Mouse (Mus musculus): ENCODE data around the gene Slc16a7. TPM values are rescaled to one million over a fixed set of nuclear protein-coding genes. Genes with fewer than 3 reads are reported as not detected.

Gene Slc16a7
- polyA plus RNA-seq, 1 experiment from 2014 or later: 7.0 TPM

DNA sequence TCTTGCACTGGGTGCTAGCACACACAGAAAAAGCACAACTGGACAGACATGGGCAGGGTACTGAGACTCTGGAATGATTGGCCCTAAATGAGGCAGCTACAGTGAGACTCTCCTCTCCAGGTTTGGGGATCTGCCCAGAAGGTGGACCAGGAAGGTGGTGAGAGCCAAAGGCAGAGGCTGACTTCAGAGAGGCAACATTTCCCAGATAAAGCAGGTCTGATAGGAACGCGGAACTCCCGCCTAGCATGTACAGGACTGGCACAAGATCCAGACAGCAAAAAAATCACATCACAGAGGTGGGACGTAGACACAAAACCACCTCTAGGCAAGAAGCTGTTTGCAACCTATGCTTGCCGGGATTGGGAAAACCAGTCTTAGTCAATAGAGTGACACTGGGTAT is 55.5 kb downstream of the Slc16a7 start:
- no peak overlapping the region for H3K9ac ChIP-seq (ENCODE audit: low read depth, low read length)
- ATAC-seq (ENCODE audit: low FRiP score) (no peak), DNase-seq (ENCODE audit: low spot score) (no peak)
- H3K27ac ChIP-seq (ENCODE audit: low read depth, low read length): no peak overlapping the region
- no peaks in the 10 kb centered on the region for H3K9me3 ChIP-seq (ENCODE audit: control insufficient read depth, low read length)
- no peaks in the 10 kb centered on the region for H3K27me3 ChIP-seq (ENCODE audit: control insufficient read depth, insufficient read depth, low read length)
- H3K4me2 ChIP-seq (replicated peaks; ENCODE audit: low read depth, low read length): no peak overlapping the region
- WGBS: 97% methylated on average over 5 of the region's 5 CpGs
- no peak overlapping the region for H3K4me3 ChIP-seq (ENCODE audit: low read depth, low read length)
- no peaks in the 10 kb centered on the region for H3K36me3 ChIP-seq (ENCODE audit: control insufficient read depth, insufficient read depth, low read length)
- H3K4me1 ChIP-seq (replicated peaks; ENCODE audit: control insufficient read depth, insufficient read depth, low read length): no peaks in the 10 kb centered on the region

DNA sequence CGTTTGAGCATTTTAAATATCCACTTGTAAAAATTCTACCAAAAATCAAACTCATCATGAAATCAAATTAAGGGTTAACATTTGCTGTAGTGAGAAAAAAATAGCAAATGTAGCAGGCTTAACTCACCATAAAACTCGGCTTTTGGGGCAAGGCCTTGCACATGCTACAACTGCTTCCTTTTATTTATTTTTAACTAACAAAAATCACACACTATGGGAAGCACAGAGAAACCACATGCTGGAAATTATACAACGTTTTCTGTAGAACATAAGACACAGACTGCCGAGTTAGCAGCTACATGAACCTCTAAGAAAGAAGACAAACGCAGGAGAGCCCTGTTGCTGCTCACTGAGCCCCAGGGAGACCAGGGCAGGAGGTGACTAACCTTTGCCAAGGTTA is 57.9 kb downstream of the Slc16a7 start:
- H3K9ac ChIP-seq (ENCODE audit: low read depth, low read length): no peak overlapping the region
- no peak overlapping the region for H3K4me2 ChIP-seq (replicated peaks; ENCODE audit: low read depth, low read length)
- H3K27ac ChIP-seq (ENCODE audit: low read depth, low read length): no peak overlapping the region
- DNase-seq (ENCODE audit: low spot score): no peak
- H3K9me3 ChIP-seq (ENCODE audit: control insufficient read depth, low read length): no peaks in the 10 kb centered on the region
- ATAC-seq (ENCODE audit: low FRiP score): no peak
- no peaks in the 10 kb centered on the region for H3K36me3 ChIP-seq (ENCODE audit: control insufficient read depth, insufficient read depth, low read length)
- no peaks in the 10 kb centered on the region for H3K4me1 ChIP-seq (replicated peaks; ENCODE audit: control insufficient read depth, insufficient read depth, low read length)
- WGBS: 64% methylated on average over 5 of the region's 5 CpGs
- no peak overlapping the region for H3K4me3 ChIP-seq (ENCODE audit: low read depth, low read length)
- no peaks in the 10 kb centered on the region for H3K27me3 ChIP-seq (ENCODE audit: control insufficient read depth, insufficient read depth, low read length)

DNA sequence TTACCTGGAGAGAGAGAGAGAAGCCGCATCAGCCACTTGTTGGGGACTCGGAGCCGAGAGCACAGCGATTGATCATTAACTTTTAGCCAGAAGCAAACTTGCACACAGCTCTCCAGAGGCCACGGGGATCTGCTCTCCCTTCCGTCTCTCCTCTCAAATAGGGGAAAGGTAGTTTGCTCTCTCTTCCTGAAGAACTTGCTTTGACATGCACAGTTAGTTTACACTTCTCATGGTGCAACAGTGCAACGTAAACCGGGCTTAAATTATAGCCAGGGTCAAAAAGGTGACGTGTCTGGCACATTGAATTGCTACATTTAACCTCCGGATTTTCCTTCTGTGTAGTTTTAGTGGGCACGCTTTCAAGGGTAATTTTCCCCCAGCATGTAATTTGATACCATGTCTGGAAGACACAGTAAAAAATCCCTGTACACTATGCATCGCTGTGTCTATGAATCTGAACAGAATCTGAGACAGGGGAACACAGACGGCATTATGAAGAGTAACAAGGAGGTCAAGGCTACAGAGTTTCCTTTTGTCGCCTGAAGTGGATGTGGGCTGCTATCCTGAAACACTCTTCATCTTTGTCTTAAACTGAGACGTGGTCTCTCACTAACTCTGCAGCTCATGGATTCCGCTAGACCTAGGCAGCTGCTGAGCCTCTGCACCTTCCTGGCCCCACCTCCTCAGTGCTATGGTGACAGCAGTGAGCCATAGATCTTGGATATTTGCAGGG is 60.8 kb downstream of the Slc16a7 start:
- DNase-seq (ENCODE audit: low spot score): peak; percentile 21
- Histone ChIP-seq H3K27me3 (ENCODE audit: control insufficient read depth, insufficient read depth, low read length) (no peaks in the 10 kb centered on the region), H3K4me2 (replicated peaks; ENCODE audit: low read depth, low read length) (no peak overlapping the region), H3K9me3 (ENCODE audit: control insufficient read depth, low read length) (no peaks in the 10 kb centered on the region), H3K27ac (ENCODE audit: low read depth, low read length) (no peak overlapping the region), H3K9ac (ENCODE audit: low read depth, low read length) (no peak overlapping the region), H3K4me3 (ENCODE audit: low read depth, low read length) (no peak overlapping the region), H3K36me3 (ENCODE audit: control insufficient read depth, insufficient read depth, low read length) (no peaks in the 10 kb centered on the region), H3K4me1 (replicated peaks; ENCODE audit: control insufficient read depth, insufficient read depth, low read length) (no peaks in the 10 kb centered on the region)
- ATAC-seq (ENCODE audit: low FRiP score): peak; percentile 70; the same call in 1 of the 2 replicates
- 43% methylated on average over 16 of the region's 16 CpGs for WGBS

- ATAC-seq (ENCODE audit: low FRiP score) (no peak), DNase-seq (ENCODE audit: low spot score) (no peak)
- Histone ChIP-seq H3K4me3 (ENCODE audit: low read depth, low read length) (no peak overlapping the region), H3K4me1 (replicated peaks; ENCODE audit: control insufficient read depth, insufficient read depth, low read length) (no peaks in the 10 kb centered on the region), H3K9me3 (ENCODE audit: control insufficient read depth, low read length) (no peaks in the 10 kb centered on the region), H3K27me3 (ENCODE audit: control insufficient read depth, insufficient read depth, low read length) (no peaks in the 10 kb centered on the region), H3K27ac (ENCODE audit: low read depth, low read length) (no peak overlapping the region), H3K9ac (ENCODE audit: low read depth, low read length) (no peak overlapping the region), H3K4me2 (replicated peaks; ENCODE audit: low read depth, low read length) (no peak overlapping the region), H3K36me3 (ENCODE audit: control insufficient read depth, insufficient read depth, low read length) (no peaks in the 10 kb centered on the region)
- 88% methylated on average over 7 of the region's 7 CpGs for WGBS
Observed at GRCm38 (mm10) chr10:125324871-125325565, 64.2 kb downstream of the Slc16a7 start.

DNA sequence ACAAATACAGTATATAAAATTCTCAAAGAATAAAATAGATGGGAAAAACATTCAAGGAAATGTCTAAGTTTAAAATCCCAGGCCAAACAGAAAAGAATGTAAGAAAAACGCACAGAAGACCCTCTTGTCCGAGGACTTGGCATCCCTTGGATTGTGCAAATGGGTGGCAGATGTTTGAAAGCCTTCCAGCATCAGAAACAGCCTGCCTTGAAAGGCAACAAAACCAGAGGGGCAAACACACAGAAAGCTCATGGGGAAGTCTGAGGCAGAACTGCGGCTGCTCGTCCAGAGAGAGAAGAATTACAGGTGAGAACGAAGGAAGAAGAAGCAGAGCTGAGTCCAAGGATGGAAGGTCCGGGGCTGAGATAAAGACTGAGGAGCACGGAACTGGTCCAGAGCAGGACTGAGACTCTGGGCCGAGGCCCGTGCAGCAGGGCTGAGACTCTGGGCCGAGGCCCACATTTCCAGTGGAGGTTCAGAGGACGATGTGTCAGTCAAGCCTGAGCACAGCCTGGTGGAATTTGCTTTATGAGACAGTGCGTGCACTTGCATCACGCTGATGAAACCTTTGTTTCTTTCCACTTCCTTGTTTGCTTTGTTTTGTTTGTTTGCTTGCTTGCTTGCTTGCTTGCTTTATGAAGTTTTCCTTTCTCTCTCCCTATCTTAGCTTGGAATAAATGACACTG is 65.0 kb downstream of the Slc16a7 start:
- H3K4me3 ChIP-seq (ENCODE audit: low read depth, low read length): no peak overlapping the region
- 85% methylated on average over 13 of the region's 13 CpGs for WGBS
- ATAC-seq (ENCODE audit: low FRiP score) (no peak), DNase-seq (ENCODE audit: low spot score) (no peak)
- no peaks in the 10 kb centered on the region for H3K4me1 ChIP-seq (replicated peaks; ENCODE audit: control insufficient read depth, insufficient read depth, low read length)
- no peaks in the 10 kb centered on the region for H3K27me3 ChIP-seq (ENCODE audit: control insufficient read depth, insufficient read depth, low read length)
- H3K9me3 ChIP-seq (ENCODE audit: control insufficient read depth, low read length): no peaks in the 10 kb centered on the region
- H3K4me2 ChIP-seq (replicated peaks; ENCODE audit: low read depth, low read length): no peak overlapping the region
- H3K27ac ChIP-seq (ENCODE audit: low read depth, low read length): no peak overlapping the region
- H3K36me3 ChIP-seq (ENCODE audit: control insufficient read depth, insufficient read depth, low read length): no peaks in the 10 kb centered on the region
- H3K9ac ChIP-seq (ENCODE audit: low read depth, low read length): no peak overlapping the region

DNA sequence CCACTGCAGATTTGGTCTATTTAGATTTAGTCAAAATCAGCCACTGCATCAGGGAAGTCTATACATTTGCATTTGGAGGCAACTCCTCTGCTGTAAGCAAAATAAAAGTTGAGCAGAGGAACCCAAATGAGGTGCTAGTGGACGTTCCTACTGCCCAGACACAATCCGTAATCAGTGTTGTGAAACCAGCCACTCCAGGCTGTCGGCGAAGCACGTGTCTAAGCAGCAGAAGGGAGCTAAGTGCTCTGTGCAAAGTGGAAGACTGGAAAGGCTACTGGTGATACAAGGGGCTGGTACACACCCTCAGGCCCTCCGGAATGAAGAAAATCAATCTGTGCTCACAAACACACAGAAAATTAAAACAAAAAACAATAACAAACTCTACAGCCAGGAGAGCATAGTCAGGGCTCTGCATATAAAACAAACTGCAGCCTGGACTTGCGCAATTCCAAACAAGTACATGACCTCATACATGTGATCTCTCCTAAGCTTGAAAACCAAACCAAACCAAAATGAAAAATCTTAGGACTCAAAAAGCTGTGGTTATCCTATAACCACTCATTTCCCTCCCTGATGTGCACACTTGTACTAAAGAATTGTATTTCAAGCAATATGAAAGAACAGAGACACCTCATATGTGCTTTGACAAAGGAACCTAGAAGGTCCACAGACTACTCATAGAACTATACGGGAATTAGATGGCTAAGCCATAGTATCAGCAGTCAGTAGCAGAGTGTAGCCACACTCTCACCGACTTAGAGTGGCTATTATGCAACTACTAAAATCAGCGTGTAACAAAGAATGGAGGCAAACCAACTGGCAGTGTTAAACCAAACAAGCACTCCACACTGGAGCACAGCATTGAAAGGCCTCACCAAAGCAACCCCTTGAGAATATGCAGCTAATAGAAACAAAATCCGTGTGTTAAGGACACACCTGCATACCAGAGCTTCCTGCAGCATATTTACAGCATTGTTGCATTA is 67.5 kb downstream of the Slc16a7 start:
- no peak overlapping the region for H3K9ac ChIP-seq (ENCODE audit: low read depth, low read length)
- no peaks in the 10 kb centered on the region for H3K4me1 ChIP-seq (replicated peaks; ENCODE audit: control insufficient read depth, insufficient read depth, low read length)
- no peak overlapping the region for H3K4me3 ChIP-seq (ENCODE audit: low read depth, low read length)
- no peaks in the 10 kb centered on the region for H3K27me3 ChIP-seq (ENCODE audit: control insufficient read depth, insufficient read depth, low read length)
- WGBS: 85% methylated on average over 11 of the region's 11 CpGs
- no peaks in the 10 kb centered on the region for H3K9me3 ChIP-seq (ENCODE audit: control insufficient read depth, low read length)
- ATAC-seq (ENCODE audit: low FRiP score): no peak
- H3K27ac ChIP-seq (ENCODE audit: low read depth, low read length): no peak overlapping the region
- H3K4me2 ChIP-seq (replicated peaks; ENCODE audit: low read depth, low read length): no peak overlapping the region
- H3K36me3 ChIP-seq (ENCODE audit: control insufficient read depth, insufficient read depth, low read length): no peaks in the 10 kb centered on the region
- no peak for DNase-seq (ENCODE audit: low spot score)

GRCm38 (mm10) chr10:125317317-125317716 is 71.9 kb downstream of the Slc16a7 start:
- ATAC-seq (ENCODE audit: low FRiP score): no peak

DNA sequence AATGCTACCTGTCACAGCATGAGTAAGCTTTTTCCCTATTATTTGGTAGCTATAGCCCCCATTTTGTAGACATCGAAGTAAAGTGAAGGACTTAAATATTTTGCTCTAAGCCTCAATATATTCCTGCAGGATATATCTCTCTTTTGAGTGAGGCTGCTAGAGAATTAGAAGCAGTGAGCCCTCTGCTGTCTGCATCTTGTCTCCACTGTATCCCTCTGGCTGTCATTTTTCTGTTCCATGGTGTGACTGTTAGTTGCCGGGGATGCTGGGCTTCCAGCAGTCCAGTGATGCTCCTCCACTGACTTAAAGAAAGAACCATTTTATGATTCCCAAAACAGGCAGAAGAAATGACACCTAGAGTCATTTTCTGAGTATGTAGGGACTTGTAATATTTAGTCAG is 78.4 kb downstream of the Slc16a7 start:
- H3K9me3 ChIP-seq (ENCODE audit: control insufficient read depth, low read length): no peaks in the 10 kb centered on the region
- ATAC-seq (ENCODE audit: low FRiP score): no peak
- H3K4me2 ChIP-seq (replicated peaks; ENCODE audit: low read depth, low read length): no peak overlapping the region
- no peaks in the 10 kb centered on the region for H3K36me3 ChIP-seq (ENCODE audit: control insufficient read depth, insufficient read depth, low read length)
- H3K9ac ChIP-seq (ENCODE audit: low read depth, low read length): no peak overlapping the region
- H3K4me3 ChIP-seq (ENCODE audit: low read depth, low read length): no peak overlapping the region
- DNase-seq (ENCODE audit: low spot score): no peak
- H3K27me3 ChIP-seq (ENCODE audit: control insufficient read depth, insufficient read depth, low read length): no peaks in the 10 kb centered on the region
- no peak overlapping the region for H3K27ac ChIP-seq (ENCODE audit: low read depth, low read length)
- H3K4me1 ChIP-seq (replicated peaks; ENCODE audit: control insufficient read depth, insufficient read depth, low read length): no peaks in the 10 kb centered on the region
- WGBS: 97% methylated on average over 2 of the region's 2 CpGs

More at GRCm38 (mm10) chr10:125317317-125317716, 71.9 kb downstream of the Slc16a7 start:
- H3K4me1 ChIP-seq (replicated peaks; ENCODE audit: control insufficient read depth, insufficient read depth, low read length): no peaks in the 10 kb centered on the region
- H3K27me3 ChIP-seq (ENCODE audit: control insufficient read depth, insufficient read depth, low read length): no peaks in the 10 kb centered on the region
- H3K27ac ChIP-seq (ENCODE audit: low read depth, low read length): no peak overlapping the region
- no peak overlapping the region for H3K4me3 ChIP-seq (ENCODE audit: low read depth, low read length)
- no peak overlapping the region for H3K9ac ChIP-seq (ENCODE audit: low read depth, low read length)
- no peak for DNase-seq (ENCODE audit: low spot score)
- no peaks in the 10 kb centered on the region for H3K9me3 ChIP-seq (ENCODE audit: control insufficient read depth, low read length)
- H3K36me3 ChIP-seq (ENCODE audit: control insufficient read depth, insufficient read depth, low read length): no peaks in the 10 kb centered on the region
- 79% methylated on average over 6 of the region's 6 CpGs for whole genome bisulfite sequencing
- H3K4me2 ChIP-seq (replicated peaks; ENCODE audit: low read depth, low read length): no peak overlapping the region
